7 mouse cellular contexts compared by ENCODE assay signal in genomic region chr1:176861981-176862644, GRCm38 (mm10). TPM values are rescaled to one million over a fixed set of nuclear protein-coding genes. Genes with fewer than 3 reads are reported as not detected.
DNase-seq lines count a peak whose midpoint lies in the region.

No protein-coding gene starts in this region.

- intact Hi-C loops in heart, postnatal 14 days (cut with DNase I): loop anchor here (1.0 to 5.0 kb wide), 2 partner anchors 150 to 925 kb away; no protein-coding TSS in a partner anchor

- peak; percentile 47 to 63 for DNase-seq in CD8-positive naive resting alpha-beta T cell, adult 2 months (ENCODE audit: low read depth in 2 of 2, low spot score in 2 of 2)
- DNase-seq in T-cell, adult 2 months (ENCODE audit: low spot score): peak; percentile 59
- peak; percentile 36 to 77 for DNase-seq in cerebellum, postnatal 36 days
- peak; percentile 55 to 79 for DNase-seq in heart, postnatal 14 days
- DNase-seq in kidney, postnatal 4 days: peak; percentile 55 to 62
- peak; percentile 80 for DNase-seq in lung, postnatal 14 days
- DNase-seq in retina, postnatal 7 days (ENCODE audit: low read depth, low spot score): peak; percentile 73

RNA-seq across cellular contexts. Expression of gene Sdccag8, which starts 47.7 kb away (rescaled TPM):
- total RNA-seq in heart, postnatal 14 days (2021): 1 to 10 TPM; 5.2 to 5.9 TPM

RNA-seq across cellular contexts. Expression of gene Cep170, which starts 48.2 kb away (rescaled TPM):
- 10 to 100 TPM; 26.7 to 29.4 TPM for total RNA-seq in heart, postnatal 14 days (2021)

Comparison
In these comparisons a context has a peak if more than half of its experiments do, and no peak if none do; other contexts are left out.
1. Peak in every context shown above with its lines: DNase-seq.